Mouse (Mus musculus): Measurements from ENCODE around the gene Prpsap1. TPM values are rescaled to one million over a fixed set of nuclear protein-coding genes. Genes with fewer than 3 reads are reported as not detected.

The Prpsap1 gene
- polyA plus RNA-seq, 1 experiment from 2014 or later, result 198 TPM

DNA sequence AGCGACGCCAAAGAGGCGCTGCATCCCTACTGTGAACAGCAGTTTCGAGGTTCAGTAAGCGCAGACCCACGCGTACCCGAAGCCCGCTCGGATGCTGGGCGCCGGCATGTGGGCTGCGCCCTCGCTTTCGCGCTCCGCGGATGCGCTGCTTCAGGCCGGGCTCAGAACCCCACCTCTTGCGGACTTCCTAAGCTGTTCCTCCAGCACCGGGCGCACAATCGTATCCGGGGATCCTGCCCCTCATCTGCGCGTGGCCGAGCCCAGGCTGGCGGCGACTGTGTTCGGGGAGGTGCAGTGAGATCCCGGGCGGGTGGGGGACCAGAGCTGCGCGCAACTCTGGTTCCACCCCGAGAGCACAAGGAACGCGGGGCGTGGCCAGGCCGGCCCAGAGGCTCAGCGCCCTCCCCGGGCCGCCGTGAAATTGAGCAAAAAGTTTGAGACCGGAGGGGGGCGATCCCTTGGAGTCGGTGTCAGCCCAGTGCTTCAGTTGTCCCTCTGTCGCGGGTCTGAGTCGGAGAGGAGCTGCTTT lies 38.9 kb upstream of the Prpsap1 start:
- Histone ChIP-seq H3K4me3 (ENCODE audit: low read depth, low read length) (peak overlapping the region; percentile 43), H3K27me3 (ENCODE audit: control insufficient read depth, insufficient read depth, low read depth, low read length) (peaks cover 25% of the 10 kb centered on the region), H3K9ac (ENCODE audit: low read depth, low read length) (peak overlapping the region; percentile 51), H3K27ac (ENCODE audit: low read length) (no peak overlapping the region), H3K4me2 (ENCODE audit: low read length) (peak overlapping the region; percentile 71), H3K4me1 (ENCODE audit: control insufficient read depth, insufficient read depth, low read length) (peaks cover 30% of the 10 kb centered on the region), H3K9me3 (replicated peaks; ENCODE audit: control insufficient read depth, low read length, poor library complexity, severe bottlenecking) (no peaks in the 10 kb centered on the region), H3K36me3 (ENCODE audit: control insufficient read depth, insufficient read depth, low read length) (no peaks in the 10 kb centered on the region)
- under 1% methylated on average over 45 of the region's 50 CpGs for WGBS
- ATAC-seq, result peak; percentile 14; the same call in 1 of the 2 replicates

DNA sequence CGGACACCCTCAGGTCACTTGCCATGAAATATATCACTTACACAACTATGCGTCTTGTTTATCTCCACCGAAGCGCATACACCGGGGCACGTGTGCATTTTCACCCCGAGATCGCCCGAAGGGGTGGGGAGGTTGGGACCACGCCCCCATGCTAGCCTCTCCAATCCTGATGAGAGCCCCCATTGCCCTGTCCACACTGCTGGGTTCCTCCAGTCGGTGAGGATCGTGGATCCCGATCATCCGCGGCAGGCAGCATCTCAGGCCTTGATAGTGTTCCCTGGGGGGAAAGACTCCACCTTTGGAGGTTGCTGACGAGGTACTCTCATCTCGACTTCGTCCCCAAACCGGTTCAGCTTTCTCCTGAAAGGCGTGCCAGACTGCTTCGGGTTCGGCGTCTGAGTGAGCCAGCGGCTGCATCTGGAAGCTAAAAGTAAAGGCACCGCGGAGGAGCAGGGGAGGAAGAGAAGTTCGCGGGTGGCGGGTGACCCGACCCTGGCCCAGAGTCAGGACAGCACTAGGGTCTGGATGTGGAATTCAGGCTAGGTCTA lies 38.3 kb upstream of the Prpsap1 start:
- no peak for ATAC-seq
- peaks cover 30% of the 10 kb centered on the region for H3K4me1 ChIP-seq (ENCODE audit: control insufficient read depth, insufficient read depth, low read length)
- peak overlapping the region; percentile 43 for H3K4me3 ChIP-seq (ENCODE audit: low read depth, low read length)
- H3K4me2 ChIP-seq (ENCODE audit: low read length), result peak overlapping the region; percentile 71
- H3K27me3 ChIP-seq (ENCODE audit: control insufficient read depth, insufficient read depth, low read depth, low read length), result peaks cover 25% of the 10 kb centered on the region
- H3K9me3 ChIP-seq (replicated peaks; ENCODE audit: control insufficient read depth, low read length, poor library complexity, severe bottlenecking), result no peaks in the 10 kb centered on the region
- H3K27ac ChIP-seq (ENCODE audit: low read length), result no peak overlapping the region
- under 1% methylated on average over 30 of the region's 30 CpGs for WGBS
- H3K36me3 ChIP-seq (ENCODE audit: control insufficient read depth, insufficient read depth, low read length), result no peaks in the 10 kb centered on the region
- H3K9ac ChIP-seq (ENCODE audit: low read depth, low read length), result peak overlapping the region; percentile 51; the same call in 1 of the 2 replicates

DNA sequence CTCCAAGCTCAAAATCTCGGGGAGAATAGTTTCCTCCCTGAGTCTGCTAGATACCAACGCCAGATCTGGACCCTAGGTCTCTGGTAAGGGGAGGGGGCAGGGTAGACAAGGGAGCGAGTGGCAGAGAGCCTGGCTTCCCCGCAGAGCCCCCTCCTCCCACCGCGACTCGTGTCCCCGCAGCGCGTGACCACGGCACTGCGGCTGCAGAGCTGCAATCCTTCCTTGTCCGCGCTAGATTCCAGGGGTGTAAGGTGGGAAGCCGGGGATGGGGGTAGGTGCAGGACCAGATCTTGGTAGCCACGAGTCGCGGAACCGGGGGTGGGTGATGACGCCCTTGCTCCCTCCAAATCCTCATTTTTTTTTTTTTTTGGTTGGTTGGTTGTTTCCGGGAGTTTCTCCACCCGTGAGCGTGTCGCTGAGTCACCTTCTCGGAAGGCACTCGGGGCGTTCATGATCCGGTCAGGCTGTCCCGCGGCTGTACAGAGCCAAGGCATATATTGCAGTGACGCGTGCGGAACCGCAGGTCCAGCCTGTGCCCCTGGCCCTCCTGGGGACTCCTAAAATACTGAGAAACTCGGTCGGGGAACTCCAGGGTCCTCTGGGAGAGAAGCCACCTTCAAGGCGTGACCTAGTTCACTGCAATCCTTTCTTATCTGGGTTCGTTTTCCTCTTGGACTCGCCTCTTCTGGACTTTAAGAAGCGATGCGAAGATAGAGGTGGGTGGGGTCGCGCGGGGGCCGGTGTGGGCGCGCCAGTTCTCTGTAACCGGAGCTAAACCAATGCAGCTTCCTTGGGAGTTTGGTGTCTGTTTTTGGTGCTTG lies 37.6 kb upstream of the Prpsap1 start:
- H3K9me3 ChIP-seq (replicated peaks; ENCODE audit: control insufficient read depth, low read length, poor library complexity, severe bottlenecking), result no peaks in the 10 kb centered on the region
- no peak for ATAC-seq
- H3K27ac ChIP-seq (ENCODE audit: low read length), result no peak overlapping the region
- peak overlapping the region; percentile 71 for H3K4me2 ChIP-seq (ENCODE audit: low read length)
- H3K4me3 ChIP-seq (ENCODE audit: low read depth, low read length), result peak overlapping the region; percentile 25
- 2% methylated on average over 48 of the region's 48 CpGs for WGBS
- H3K27me3 ChIP-seq (ENCODE audit: control insufficient read depth, insufficient read depth, low read depth, low read length), result peaks cover 25% of the 10 kb centered on the region
- peaks cover 30% of the 10 kb centered on the region for H3K4me1 ChIP-seq (ENCODE audit: control insufficient read depth, insufficient read depth, low read length)
- H3K36me3 ChIP-seq (ENCODE audit: control insufficient read depth, insufficient read depth, low read length), result no peaks in the 10 kb centered on the region
- H3K9ac ChIP-seq (ENCODE audit: low read depth, low read length), result peak overlapping the region; percentile 42

DNA sequence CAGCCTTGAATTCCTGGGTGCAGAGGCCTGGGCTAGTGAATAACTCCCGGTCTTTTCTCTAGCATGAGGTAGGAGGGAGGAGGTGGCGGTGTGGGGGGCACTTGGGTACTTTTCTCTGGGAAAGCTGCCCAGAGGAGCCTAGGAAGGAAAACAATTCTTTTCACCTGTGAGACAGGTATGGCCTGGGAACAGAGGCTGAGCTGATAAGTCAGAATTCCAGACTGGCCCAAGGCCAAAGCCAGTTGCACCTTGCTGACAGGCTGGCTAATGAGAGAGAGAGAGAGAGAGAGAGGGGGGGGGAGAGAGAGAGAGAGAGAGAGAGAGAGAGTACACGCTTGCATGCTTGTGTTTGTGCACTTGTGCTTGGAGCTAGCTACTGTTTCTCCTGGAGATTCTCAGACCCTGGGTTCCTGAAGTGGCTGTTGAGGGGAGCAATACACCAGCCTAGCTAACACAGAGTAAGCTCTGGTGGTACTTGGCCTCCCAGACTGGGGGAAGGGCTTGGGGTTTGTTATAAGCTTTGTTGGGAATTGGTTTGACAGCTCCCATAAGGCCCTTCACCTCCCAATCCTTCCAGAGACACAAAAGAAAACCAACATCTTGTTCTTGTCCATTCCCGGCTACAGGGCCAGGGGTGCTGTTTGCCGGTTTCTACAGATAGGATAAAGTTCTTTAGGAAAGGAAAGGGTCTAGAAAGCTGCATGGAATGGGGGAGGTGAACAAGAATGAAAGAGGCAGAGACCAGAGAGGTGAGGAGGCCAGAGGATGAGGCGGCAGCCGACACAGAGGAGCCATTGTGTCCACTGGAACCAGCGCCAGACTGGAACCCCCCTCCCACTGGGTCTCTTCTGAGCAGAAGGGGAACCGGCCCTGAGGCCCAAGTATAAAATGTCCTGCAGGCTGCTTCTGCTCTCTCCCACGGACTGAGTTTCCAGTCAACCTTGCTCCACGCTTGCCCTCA lies 36.5 kb upstream of the Prpsap1 start, which contains the start of gene Sphk1:
TSS of gene Sphk1 (plus strand) at position 739 of the 961 bp plus-strand sequence.
- Histone ChIP-seq H3K36me3 (ENCODE audit: control insufficient read depth, insufficient read depth, low read length) (no peaks in the 10 kb centered on the region), H3K27ac (ENCODE audit: low read length) (no peak within 1 kb of the TSS), H3K4me2 (ENCODE audit: low read length) (peak within 1 kb of the TSS; percentile 71), H3K4me3 (ENCODE audit: low read depth, low read length) (peak within 1 kb of the TSS; percentile 25), H3K4me1 (ENCODE audit: control insufficient read depth, insufficient read depth, low read length) (peaks cover 30% of the 10 kb centered on the region), H3K27me3 (ENCODE audit: control insufficient read depth, insufficient read depth, low read depth, low read length) (peaks cover 23% of the 10 kb centered on the region), H3K9me3 (replicated peaks; ENCODE audit: control insufficient read depth, low read length, poor library complexity, severe bottlenecking) (no peaks in the 10 kb centered on the region), H3K9ac (ENCODE audit: low read depth, low read length) (peak within 1 kb of the TSS; percentile 42)
- no peak for ATAC-seq
- WGBS, result 18% methylated on average over 11 of the region's 11 CpGs

DNA sequence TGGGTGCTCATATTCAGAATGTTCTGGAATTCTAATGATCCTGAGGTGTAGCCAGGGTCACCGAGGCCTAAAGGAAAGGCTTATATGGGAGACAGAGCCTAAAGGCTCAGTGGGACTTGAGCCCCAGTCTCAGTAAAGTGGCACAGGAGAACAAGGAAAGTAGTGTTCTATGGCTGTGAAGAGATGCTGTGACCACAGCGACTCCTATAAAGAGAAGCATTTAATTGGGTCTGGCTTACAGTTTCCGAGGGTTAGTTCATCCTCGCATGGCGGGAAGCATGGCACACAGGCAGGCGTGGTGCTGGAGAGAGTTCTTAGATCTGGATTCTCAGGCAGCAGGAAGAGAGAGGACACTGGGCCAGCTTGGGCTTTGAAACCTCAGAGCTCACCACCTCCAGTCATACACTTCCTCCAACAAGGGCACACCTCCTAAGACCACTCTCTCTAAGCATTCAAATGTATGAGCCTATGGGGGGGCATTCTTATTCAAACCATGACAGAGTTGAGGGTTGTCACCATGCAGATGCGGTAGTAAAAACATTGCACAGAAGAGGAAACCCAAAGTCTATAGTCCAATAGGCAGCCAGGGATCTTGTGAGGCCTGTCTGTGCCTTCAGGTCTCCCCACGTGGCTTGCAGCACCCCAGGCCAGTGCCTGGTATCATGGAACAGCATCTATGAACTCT lies 34.8 kb upstream of the Prpsap1 start:
- H3K4me2 ChIP-seq (ENCODE audit: low read length), result no peak overlapping the region
- no peak overlapping the region for H3K9ac ChIP-seq (ENCODE audit: low read depth, low read length)
- no peak overlapping the region for H3K27ac ChIP-seq (ENCODE audit: low read length)
- H3K4me3 ChIP-seq (ENCODE audit: low read depth, low read length), result no peak overlapping the region
- H3K36me3 ChIP-seq (ENCODE audit: control insufficient read depth, insufficient read depth, low read length), result no peaks in the 10 kb centered on the region
- H3K27me3 ChIP-seq (ENCODE audit: control insufficient read depth, insufficient read depth, low read depth, low read length), result peaks cover 11% of the 10 kb centered on the region
- 78% methylated on average over 8 of the region's 8 CpGs for WGBS
- H3K9me3 ChIP-seq (replicated peaks; ENCODE audit: control insufficient read depth, low read length, poor library complexity, severe bottlenecking), result no peaks in the 10 kb centered on the region
- peaks cover 27% of the 10 kb centered on the region for H3K4me1 ChIP-seq (ENCODE audit: control insufficient read depth, insufficient read depth, low read length)
- no peak for ATAC-seq

DNA sequence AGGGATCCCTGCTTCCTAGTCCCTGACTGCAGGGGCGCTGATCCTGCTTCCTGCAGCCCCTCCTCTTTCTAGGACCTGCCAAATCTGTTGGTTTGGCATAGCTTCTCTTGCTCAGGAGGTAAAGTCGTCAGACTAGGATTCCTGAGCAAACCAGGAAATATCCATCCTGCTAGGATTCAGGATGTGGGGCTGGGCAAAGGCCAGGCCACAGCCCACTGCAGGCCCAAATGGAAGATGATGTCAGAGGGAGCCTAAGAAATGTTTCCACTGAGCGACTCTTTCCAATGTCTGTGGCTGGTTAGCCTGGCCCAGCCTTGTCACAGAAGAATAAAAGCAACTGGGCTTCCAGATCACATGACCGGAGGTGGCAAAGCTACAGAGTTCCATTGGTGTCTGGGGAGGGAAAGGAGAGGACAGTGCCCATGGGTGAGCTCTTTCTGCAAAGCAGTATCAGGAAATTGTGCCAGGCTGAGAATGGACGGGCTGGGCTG lies 29.7 kb upstream of the Prpsap1 start:
- Histone ChIP-seq H3K27me3 (ENCODE audit: control insufficient read depth, insufficient read depth, low read depth, low read length) (no peaks in the 10 kb centered on the region), H3K4me2 (ENCODE audit: low read length) (no peak overlapping the region), H3K4me1 (ENCODE audit: control insufficient read depth, insufficient read depth, low read length) (peaks cover 8% of the 10 kb centered on the region; the same call in 1 of the 2 replicates), H3K9me3 (replicated peaks; ENCODE audit: control insufficient read depth, low read length, poor library complexity, severe bottlenecking) (no peaks in the 10 kb centered on the region), H3K27ac (ENCODE audit: low read length) (no peak overlapping the region), H3K36me3 (ENCODE audit: control insufficient read depth, insufficient read depth, low read length) (no peaks in the 10 kb centered on the region), H3K9ac (ENCODE audit: low read depth, low read length) (no peak overlapping the region), H3K4me3 (ENCODE audit: low read depth, low read length) (no peak overlapping the region)
- ATAC-seq, result no peak
- WGBS, result 47% methylated on average over 5 of the region's 5 CpGs

DNA sequence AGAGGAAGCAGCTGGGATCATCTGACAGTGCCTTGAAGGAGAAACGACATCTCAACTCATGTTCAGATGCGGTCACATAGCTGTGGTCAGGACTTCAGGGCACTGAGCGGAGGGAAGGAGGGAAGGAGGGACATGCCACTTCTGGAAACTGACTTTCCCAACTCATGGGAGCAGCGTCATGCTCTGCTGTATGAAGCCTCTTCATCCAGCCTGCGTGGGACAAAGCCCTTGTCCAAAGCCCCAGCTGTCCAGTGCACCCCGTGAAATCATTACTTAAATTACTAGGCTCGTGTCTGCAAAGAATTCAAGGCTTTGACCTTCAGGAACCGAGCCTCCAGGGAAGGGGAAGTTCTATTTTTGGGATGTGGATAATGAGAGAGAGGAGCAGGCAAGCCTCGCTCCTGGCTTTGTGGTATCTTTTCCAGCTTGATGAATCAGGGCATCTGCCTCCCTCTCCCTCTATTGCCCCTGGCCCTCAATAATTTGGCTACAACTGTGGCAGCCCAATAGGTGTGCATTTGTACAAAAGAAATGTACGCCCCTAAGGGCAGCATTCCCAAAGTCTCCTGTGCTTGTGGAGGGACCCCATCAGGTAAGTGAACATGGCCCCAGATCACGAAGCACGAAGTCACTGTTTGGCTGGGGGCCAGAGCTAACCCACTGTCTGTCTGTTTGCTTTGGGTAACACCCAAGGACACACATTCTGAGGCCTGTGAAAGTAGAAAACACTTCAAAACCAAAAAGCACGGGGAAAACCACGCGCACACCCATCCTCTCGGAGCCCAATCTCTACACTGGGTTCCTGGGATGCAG lies 29.1 kb upstream of the Prpsap1 start:
- Histone ChIP-seq H3K4me1 (ENCODE audit: control insufficient read depth, insufficient read depth, low read length) (peaks cover 8% of the 10 kb centered on the region; the same call in 1 of the 2 replicates), H3K27ac (ENCODE audit: low read length) (no peak overlapping the region), H3K4me2 (ENCODE audit: low read length) (no peak overlapping the region), H3K36me3 (ENCODE audit: control insufficient read depth, insufficient read depth, low read length) (no peaks in the 10 kb centered on the region), H3K9me3 (replicated peaks; ENCODE audit: control insufficient read depth, low read length, poor library complexity, severe bottlenecking) (no peaks in the 10 kb centered on the region), H3K9ac (ENCODE audit: low read depth, low read length) (no peak overlapping the region), H3K27me3 (ENCODE audit: control insufficient read depth, insufficient read depth, low read depth, low read length) (no peaks in the 10 kb centered on the region), H3K4me3 (ENCODE audit: low read depth, low read length) (no peak overlapping the region)
- ATAC-seq, result no peak
- 57% methylated on average over 16 of the region's 16 CpGs for WGBS

All from midbrain, embryonic 16.5 days (tissue).